ENCODE assay signal across 18 mouse cellular contexts in the genomic region with DNA sequence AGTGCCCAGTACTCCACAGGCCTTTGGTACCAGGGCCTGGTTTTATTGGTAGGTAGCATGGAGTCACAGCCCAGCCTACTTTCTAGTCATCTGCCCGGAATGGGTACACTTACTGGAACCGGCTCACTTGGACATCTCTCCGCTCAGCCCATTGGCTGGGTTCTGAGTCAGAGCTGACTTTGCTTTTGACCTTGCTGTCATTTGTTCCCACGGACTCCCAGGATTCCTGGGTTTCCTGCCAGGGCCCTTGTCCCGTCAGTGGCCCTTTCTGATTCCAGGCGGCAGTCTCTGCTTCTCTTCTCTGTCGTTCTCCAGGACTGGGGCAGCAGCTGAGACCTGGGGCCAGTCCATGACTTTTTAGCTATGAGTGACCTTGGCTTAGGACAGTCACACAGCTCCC.
DNase-seq lines count a peak whose midpoint lies in the region; ATAC-seq and TF ChIP-seq lines count a peak whose summit lies in the region.
"Had no signal": no experiment of that assay in that cellular context is flagged by ENCODE, and none has a peak within 500 bp of the region (broad histone marks: within the 10 kb centered on the region; RNA-seq: fewer than 3 reads in every experiment).

No protein-coding gene starts in this region.

- no peak for TF ChIP-seq CTCF in liver, postnatal 0 days (IDR thresholded peaks at IDR 0.05; ENCODE audit: low read depth)

- ATAC-seq in megakaryocyte-erythroid progenitor cell, adult 5-6 weeks (replicated peaks; ENCODE audit: low FRiP score, low TSS enrichment, poor library complexity, severe bottlenecking), result 0 out of 2 replicates have a peak, but pooled peaks have one; percentile 12
- ATAC-seq in midbrain, embryonic 13.5 days, result no peak
- ATAC-seq in liver, postnatal 0 days, result no peak
- ATAC-seq: forebrain, embryonic 16.5 days had no signal

- no peak overlapping the region for H3K4me3 ChIP-seq in midbrain, embryonic 13.5 days (replicated peaks)
- H3K4me3 ChIP-seq in liver, postnatal 0 days (ENCODE audit: low read depth, low read length), result no peak overlapping the region
- H3K4me3 ChIP-seq: embryonic facial prominence, embryonic 13.5 days; forebrain, embryonic 12.5 days; heart, adult 2 months; hindbrain, embryonic 10.5 days; hindbrain, embryonic 15.5 days had no signal

- TF ChIP-seq EP300 in liver, postnatal 0 days (IDR thresholded peaks at IDR 0.05; ENCODE audit: low read depth), result no peak

- H3K27ac ChIP-seq in midbrain, embryonic 13.5 days, result no peak overlapping the region
- H3K27ac ChIP-seq in liver, postnatal 0 days (ENCODE audit: low read depth), result no peak overlapping the region
- H3K27ac ChIP-seq: embryonic facial prominence, embryonic 13.5 days; forebrain, embryonic 12.5 days; heart, adult 2 months; hindbrain, embryonic 10.5 days; hindbrain, embryonic 15.5 days had no signal

- peaks cover 7% of the 10 kb centered on the region; the same call in 1 of the 2 replicates for H3K4me1 ChIP-seq in midbrain, embryonic 13.5 days (replicated peaks)
- no peaks in the 10 kb centered on the region for H3K4me1 ChIP-seq in liver, postnatal 0 days (ENCODE audit: insufficient read depth)
- H3K4me1 ChIP-seq: embryonic facial prominence, embryonic 13.5 days had no signal

- H3K4me2 ChIP-seq in midbrain, embryonic 13.5 days (replicated peaks), result no peak overlapping the region
- H3K4me2 ChIP-seq in liver, postnatal 0 days (ENCODE audit: low read depth, low read length), result no peak overlapping the region
- H3K4me2 ChIP-seq: embryonic facial prominence, embryonic 13.5 days; forebrain, embryonic 12.5 days; hindbrain, embryonic 15.5 days had no signal

- WGBS in midbrain, embryonic 13.5 days, result 90% methylated on average over 7 of the region's 7 CpGs
- WGBS in liver, postnatal 0 days (ENCODE audit: insufficient replicate concordance), result 66% methylated on average over 7 of the region's 7 CpGs

- no peaks in the 10 kb centered on the region for H3K36me3 ChIP-seq in midbrain, embryonic 13.5 days
- no peaks in the 10 kb centered on the region for H3K36me3 ChIP-seq in liver, postnatal 0 days (replicated peaks; ENCODE audit: insufficient read depth, low read length)
- H3K36me3 ChIP-seq: embryonic facial prominence, embryonic 13.5 days; forebrain, embryonic 12.5 days; hindbrain, embryonic 10.5 days; hindbrain, embryonic 15.5 days had no signal

- H3K27me3 ChIP-seq in midbrain, embryonic 13.5 days, result no peaks in the 10 kb centered on the region; the same call in none of the 2 replicates
- no peaks in the 10 kb centered on the region for H3K27me3 ChIP-seq in liver, postnatal 0 days (ENCODE audit: insufficient read depth, low read length)
- H3K27me3 ChIP-seq: embryonic facial prominence, embryonic 13.5 days; forebrain, embryonic 12.5 days; hindbrain, embryonic 15.5 days had no signal

- no peak overlapping the region for H3K9ac ChIP-seq in midbrain, embryonic 13.5 days (replicated peaks)
- no peak overlapping the region for H3K9ac ChIP-seq in liver, postnatal 0 days (replicated peaks)
- H3K9ac ChIP-seq: embryonic facial prominence, embryonic 13.5 days; forebrain, embryonic 12.5 days; hindbrain, embryonic 15.5 days had no signal

- DNase-seq in adrenal gland, adult (ENCODE audit: inconsistent age in 2 of 2, low spot score in 1 of 2), result peak; percentile 77 to 87
- no peak for DNase-seq in adrenal gland, postnatal 4 days (ENCODE audit: low spot score in 2 of 2)
- peak; percentile 9 for DNase-seq in 3T3-L1 (ENCODE audit: low read depth, low spot score)
- DNase-seq in adrenal gland, postnatal 10 days, result peak; percentile 58
- no peak for DNase-seq in liver, postnatal 0 days
- DNase-seq: cerebellum, adult 11-12 months; cerebellum, adult 9-11 months; cerebellum, postnatal 36 days; gastrocnemius, postnatal 10 days; kidney, adult 2 months had no signal

- H3K9me3 ChIP-seq in midbrain, embryonic 13.5 days, result no peaks in the 10 kb centered on the region
- no peaks in the 10 kb centered on the region for H3K9me3 ChIP-seq in liver, postnatal 0 days (ENCODE audit: low read length)
- H3K9me3 ChIP-seq: embryonic facial prominence, embryonic 13.5 days; forebrain, embryonic 12.5 days; hindbrain, embryonic 10.5 days; hindbrain, embryonic 15.5 days had no signal

Comparison
In these comparisons a context has a peak if more than half of its experiments do, and no peak if none do; other contexts are left out.
1. DNase-seq: peak in adrenal gland, adult (2 of 2), 3T3-L1 (single experiment) and adrenal gland, postnatal 10 days (single experiment); none in adrenal gland, postnatal 4 days (0 of 2) and liver, postnatal 0 days (single experiment).